Mouse (Mus musculus): ENCODE results near the gene Dmrtc1a. TPM values are rescaled to one million over a fixed set of nuclear protein-coding genes. Genes with fewer than 3 reads are reported as not detected.
A peak's percentile ranks its signal among the peaks of the same experiment; 100 is the strongest.
"Not testable (repeated sequence)": the region's sequence is repeated elsewhere in the genome, so short reads cannot be mapped to it uniquely, and the experiment has no call there.

The Dmrtc1a gene
- polyA plus RNA-seq (2014; fragmentation: Nextera tagmentation; extraction: Ambion mirVana) = 0.30 and 0.39 TPM in 2 replicates

DNA sequence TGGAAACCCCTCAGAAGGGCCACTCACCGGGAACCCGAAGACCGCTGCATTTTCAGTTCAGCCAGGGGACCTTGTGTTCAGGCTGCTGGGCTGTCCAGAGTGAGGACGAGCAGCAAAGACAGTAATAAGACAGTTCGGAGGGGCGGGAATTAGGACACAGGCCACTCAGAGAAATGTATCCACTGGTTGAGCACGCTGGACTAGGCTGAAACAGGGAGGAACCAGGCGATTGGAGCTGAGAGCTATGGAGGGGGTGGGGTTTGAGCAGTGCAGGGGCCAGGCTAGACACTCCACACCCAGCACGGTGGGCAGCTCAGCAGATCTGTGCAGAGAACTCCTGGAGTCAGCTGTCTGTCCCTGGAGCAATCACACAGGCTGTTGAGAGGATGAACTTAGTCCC, at the start of gene Dmrtc1a, which contains the start of gene 1700011M02Rik:
TSS of gene Dmrtc1a (minus strand) at position 101 of the 400 bp plus-strand sequence.
TSS of gene 1700011M02Rik (plus strand) at position 319 of the 400 bp plus-strand sequence.
- WGBS (ENCODE audit: insufficient replicate concordance) = 81% methylated on average over 5 of the region's 9 CpGs
- not testable (repeated sequence) for H3K4me2 ChIP-seq; H3K9me3 ChIP-seq (replicated peaks; ENCODE audit: control insufficient read depth, low read length); H3K27me3 ChIP-seq (ENCODE audit: control insufficient read depth, insufficient read depth, low read length); ATAC-seq (replicated peaks; ENCODE audit: insufficient number of reproducible peaks, low FRiP score, low TSS enrichment); H3K9ac ChIP-seq (ENCODE audit: low read depth, low read length); H3K36me3 ChIP-seq (ENCODE audit: control insufficient read depth, insufficient read depth, low read length); H3K4me1 ChIP-seq (ENCODE audit: control insufficient read depth, insufficient read depth, low read length); H3K4me3 ChIP-seq (ENCODE audit: low read depth, low read length); H3K27ac ChIP-seq (ENCODE audit: low read depth, low read length)

DNA sequence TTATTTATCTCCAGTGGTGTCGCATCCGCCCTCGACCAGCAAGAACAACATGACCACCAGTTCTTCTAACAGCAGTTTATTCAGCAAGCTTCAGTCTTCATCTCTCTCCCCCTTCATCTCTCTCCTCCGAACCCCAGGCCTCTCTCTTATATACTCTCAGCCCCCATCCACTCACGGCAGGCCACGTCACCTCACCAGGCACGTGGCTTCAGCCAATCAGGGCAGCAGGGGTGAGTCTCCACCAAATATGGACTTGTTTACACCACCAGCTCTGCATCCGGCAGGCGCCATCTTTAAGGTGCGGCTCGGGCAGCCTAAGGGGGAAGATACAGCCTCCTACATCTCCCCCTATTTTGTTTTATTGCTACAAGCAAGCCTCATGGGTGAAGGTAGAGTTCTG, 41.6 kb upstream of the Dmrtc1a start:
- 87% methylated on average over 11 of the region's 11 CpGs for WGBS (ENCODE audit: insufficient replicate concordance)
- H3K27ac ChIP-seq (ENCODE audit: low read depth, low read length); H3K4me2 ChIP-seq; H3K9me3 ChIP-seq (replicated peaks; ENCODE audit: control insufficient read depth, low read length); H3K4me1 ChIP-seq (ENCODE audit: control insufficient read depth, insufficient read depth, low read length); H3K27me3 ChIP-seq (ENCODE audit: control insufficient read depth, insufficient read depth, low read length); H3K4me3 ChIP-seq (ENCODE audit: low read depth, low read length); H3K9ac ChIP-seq (ENCODE audit: low read depth, low read length); H3K36me3 ChIP-seq (ENCODE audit: control insufficient read depth, insufficient read depth, low read length); ATAC-seq (replicated peaks; ENCODE audit: insufficient number of reproducible peaks, low FRiP score, low TSS enrichment): not testable (repeated sequence)

DNA sequence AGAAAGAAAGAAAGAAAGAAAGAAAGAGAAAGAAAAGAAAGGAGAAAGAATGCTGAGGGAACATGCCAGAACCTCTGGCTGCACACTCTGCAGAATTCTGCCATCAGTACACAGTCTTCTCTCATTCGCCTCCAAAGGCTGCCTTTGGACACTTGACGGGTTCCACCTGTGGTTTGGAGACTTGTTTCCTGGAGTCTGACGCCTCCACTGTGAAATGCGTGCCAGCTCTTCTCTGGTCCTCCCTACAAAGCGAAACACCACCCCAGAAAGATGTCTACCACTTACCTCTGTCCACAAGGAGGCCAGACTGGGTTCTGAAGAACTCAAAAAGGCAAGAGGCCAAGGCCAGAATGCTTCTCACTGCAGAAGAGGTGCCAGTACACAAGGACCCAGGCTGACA, 28.3 kb upstream of the Dmrtc1a start:
- no peak overlapping the region for H3K27ac ChIP-seq (ENCODE audit: low read depth, low read length)
- 59% methylated on average over 5 of the region's 5 CpGs for WGBS (ENCODE audit: insufficient replicate concordance)
- no peaks in the 10 kb centered on the region for H3K36me3 ChIP-seq (ENCODE audit: control insufficient read depth, insufficient read depth, low read length)
- H3K27me3 ChIP-seq (ENCODE audit: control insufficient read depth, insufficient read depth, low read length) = peaks cover 17% of the 10 kb centered on the region
- no peak for ATAC-seq (replicated peaks; ENCODE audit: insufficient number of reproducible peaks, low FRiP score, low TSS enrichment)
- no peaks in the 10 kb centered on the region for H3K9me3 ChIP-seq (replicated peaks; ENCODE audit: control insufficient read depth, low read length)
- H3K4me1 ChIP-seq (ENCODE audit: control insufficient read depth, insufficient read depth, low read length) = no peaks in the 10 kb centered on the region
- H3K4me2 ChIP-seq = no peak overlapping the region
- no peak overlapping the region for H3K9ac ChIP-seq (ENCODE audit: low read depth, low read length)
- no peak overlapping the region for H3K4me3 ChIP-seq (ENCODE audit: low read depth, low read length)

DNA sequence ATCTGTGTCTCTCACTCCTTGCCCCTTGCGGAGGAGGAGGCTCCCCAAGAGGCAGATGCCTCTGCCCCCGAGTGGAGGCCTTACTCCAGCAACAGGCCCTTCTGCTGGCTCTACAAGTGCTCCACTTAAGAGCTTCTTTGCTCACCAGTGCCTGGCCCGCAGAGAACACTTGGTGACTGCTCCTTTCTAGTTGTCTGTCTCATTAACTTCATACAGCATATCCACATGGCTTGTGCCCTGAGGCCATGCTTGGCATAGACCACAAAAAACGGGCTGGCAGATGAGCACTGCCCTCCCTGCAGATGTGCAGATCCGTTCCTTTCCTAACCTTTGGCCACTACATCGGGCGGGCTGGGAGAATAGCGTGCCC, 25.9 kb upstream of the Dmrtc1a start:
- Histone ChIP-seq H3K4me3 (ENCODE audit: low read depth, low read length) (peak overlapping the region; percentile 53; the same call in 1 of the 2 replicates), H3K4me2 (peak overlapping the region; percentile 82), H3K36me3 (ENCODE audit: control insufficient read depth, insufficient read depth, low read length) (no peaks in the 10 kb centered on the region), H3K27ac (ENCODE audit: low read depth, low read length) (no peak overlapping the region), H3K9ac (ENCODE audit: low read depth, low read length) (no peak overlapping the region), H3K4me1 (ENCODE audit: control insufficient read depth, insufficient read depth, low read length) (no peaks in the 10 kb centered on the region), H3K27me3 (ENCODE audit: control insufficient read depth, insufficient read depth, low read length) (peaks cover 17% of the 10 kb centered on the region), H3K9me3 (replicated peaks; ENCODE audit: control insufficient read depth, low read length) (no peaks in the 10 kb centered on the region)
- WGBS (ENCODE audit: insufficient replicate concordance) = 58% methylated on average over 8 of the region's 8 CpGs
- ATAC-seq (replicated peaks; ENCODE audit: insufficient number of reproducible peaks, low FRiP score, low TSS enrichment) = no peak

DNA sequence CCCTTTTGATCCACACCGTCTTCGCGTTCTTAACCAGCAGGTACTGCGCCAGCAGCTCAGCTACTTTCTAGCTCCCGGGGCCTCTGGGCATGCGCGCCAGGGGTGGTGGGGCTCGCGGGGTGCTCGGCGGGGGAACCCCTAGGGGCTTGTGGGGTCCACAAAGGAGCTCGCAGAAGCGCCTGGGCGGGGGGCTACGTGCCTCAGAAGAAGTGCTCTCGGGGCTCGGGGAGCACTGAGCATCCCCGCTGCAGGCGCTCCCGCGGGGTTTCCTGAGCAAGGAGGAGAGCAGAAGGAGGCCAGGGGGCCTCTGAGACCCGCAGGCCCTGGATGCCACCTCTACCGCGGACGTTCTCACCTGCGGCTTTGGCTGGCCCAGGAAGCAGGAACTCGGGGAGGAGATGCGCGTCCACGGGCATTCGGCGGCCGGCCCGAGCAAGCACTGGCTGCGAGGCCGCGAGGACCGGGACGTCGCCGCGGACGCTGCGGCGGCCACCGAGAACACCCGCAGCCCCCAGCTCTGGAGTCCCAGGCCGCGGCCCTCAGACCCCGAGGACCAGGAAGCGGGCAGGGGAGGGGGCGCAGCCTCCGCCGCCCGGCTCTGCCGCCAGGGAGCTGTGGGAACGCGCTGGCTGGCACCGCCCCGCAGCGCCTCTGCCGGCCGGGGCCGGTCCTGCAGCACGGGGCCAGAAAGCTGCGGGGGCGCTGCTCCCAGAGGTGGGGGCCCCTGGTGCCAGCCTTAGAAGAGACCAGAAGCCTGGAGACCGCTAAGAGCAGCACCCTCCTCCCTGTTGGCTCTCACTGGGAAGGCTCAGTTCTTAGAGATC, 25.3 kb upstream of the Dmrtc1a start:
- 27% methylated on average over 38 of the region's 68 CpGs for WGBS (ENCODE audit: insufficient replicate concordance)
- Histone ChIP-seq H3K4me2 (peak overlapping the region; percentile 82), H3K36me3 (ENCODE audit: control insufficient read depth, insufficient read depth, low read length) (no peaks in the 10 kb centered on the region), H3K4me1 (ENCODE audit: control insufficient read depth, insufficient read depth, low read length) (no peaks in the 10 kb centered on the region), H3K9ac (ENCODE audit: low read depth, low read length) (peak overlapping the region; percentile 56; the same call in 1 of the 2 replicates), H3K27me3 (ENCODE audit: control insufficient read depth, insufficient read depth, low read length) (peaks cover 18% of the 10 kb centered on the region), H3K4me3 (ENCODE audit: low read depth, low read length) (peak overlapping the region; percentile 53), H3K27ac (ENCODE audit: low read depth, low read length) (no peak overlapping the region), H3K9me3 (replicated peaks; ENCODE audit: control insufficient read depth, low read length) (no peaks in the 10 kb centered on the region)
- no peak for ATAC-seq (replicated peaks; ENCODE audit: insufficient number of reproducible peaks, low FRiP score, low TSS enrichment)

DNA sequence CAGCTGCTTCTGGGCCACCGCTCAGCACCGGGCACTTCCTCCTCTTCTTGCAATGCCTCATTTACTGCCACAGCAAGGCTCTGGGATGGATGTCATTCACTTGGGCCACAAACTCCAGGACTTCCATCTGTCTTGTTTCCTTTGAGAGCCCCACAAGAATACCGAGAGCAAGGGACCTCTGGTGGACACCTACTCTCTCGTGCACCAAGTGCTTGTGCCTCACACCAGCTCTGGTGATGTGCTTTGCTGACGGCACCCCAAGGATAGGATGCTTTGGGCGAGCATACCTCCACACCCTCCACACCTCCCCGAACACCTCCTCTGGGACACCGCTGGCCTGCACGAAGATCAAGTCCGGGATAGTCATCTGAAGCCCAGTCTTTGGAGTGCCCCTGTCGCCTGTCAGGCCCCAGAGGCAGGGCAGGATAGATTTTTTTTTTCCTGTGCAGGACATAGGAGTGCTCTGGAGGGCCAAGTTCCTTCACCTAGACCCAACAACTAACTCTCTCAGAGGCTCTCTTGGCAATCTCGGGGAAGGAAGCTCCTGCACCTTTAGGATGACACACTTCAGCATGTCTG, 24.6 kb upstream of the Dmrtc1a start:
- no peak overlapping the region for H3K9ac ChIP-seq (ENCODE audit: low read depth, low read length)
- no peak for ATAC-seq (replicated peaks; ENCODE audit: insufficient number of reproducible peaks, low FRiP score, low TSS enrichment)
- no peaks in the 10 kb centered on the region for H3K4me1 ChIP-seq (ENCODE audit: control insufficient read depth, insufficient read depth, low read length)
- no peak overlapping the region for H3K27ac ChIP-seq (ENCODE audit: low read depth, low read length)
- no peaks in the 10 kb centered on the region for H3K36me3 ChIP-seq (ENCODE audit: control insufficient read depth, insufficient read depth, low read length)
- WGBS (ENCODE audit: insufficient replicate concordance) = 49% methylated on average over 12 of the region's 12 CpGs
- H3K4me3 ChIP-seq (ENCODE audit: low read depth, low read length) = peak overlapping the region; percentile 53
- peaks cover 20% of the 10 kb centered on the region for H3K27me3 ChIP-seq (ENCODE audit: control insufficient read depth, insufficient read depth, low read length)
- H3K4me2 ChIP-seq = peak overlapping the region; percentile 82
- H3K9me3 ChIP-seq (replicated peaks; ENCODE audit: control insufficient read depth, low read length) = no peaks in the 10 kb centered on the region

DNA sequence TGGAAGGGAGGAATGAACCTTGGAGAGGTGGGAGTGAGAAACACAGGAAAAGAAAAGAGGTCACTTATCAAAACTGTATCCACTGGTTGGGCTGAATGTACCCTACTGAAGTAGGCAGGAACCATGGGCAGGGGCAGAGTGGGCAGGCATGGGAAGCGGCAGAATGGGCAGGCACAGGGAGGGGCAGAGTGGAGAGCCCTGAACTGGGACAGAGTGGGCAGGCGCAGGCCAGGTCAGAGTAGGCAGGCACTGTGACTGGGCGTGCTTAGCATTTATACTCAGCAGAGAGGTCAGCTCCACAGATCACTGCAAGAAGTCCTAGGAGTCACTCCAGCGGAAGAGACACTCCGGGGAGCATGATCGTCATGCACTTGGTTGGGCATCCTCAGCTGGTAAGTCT, 19.6 kb upstream of the Dmrtc1a start, which contains the start of gene 1700018G05Rik:
TSS of gene 1700018G05Rik (plus strand) at position 301 of the 400 bp plus-strand sequence.
- H3K27me3 ChIP-seq (ENCODE audit: control insufficient read depth, insufficient read depth, low read length); H3K9ac ChIP-seq (ENCODE audit: low read depth, low read length); H3K4me3 ChIP-seq (ENCODE audit: low read depth, low read length); H3K36me3 ChIP-seq (ENCODE audit: control insufficient read depth, insufficient read depth, low read length); H3K4me2 ChIP-seq; H3K9me3 ChIP-seq (replicated peaks; ENCODE audit: control insufficient read depth, low read length); H3K27ac ChIP-seq (ENCODE audit: low read depth, low read length); ATAC-seq (replicated peaks; ENCODE audit: insufficient number of reproducible peaks, low FRiP score, low TSS enrichment); H3K4me1 ChIP-seq (ENCODE audit: control insufficient read depth, insufficient read depth, low read length): not testable (repeated sequence)
- WGBS (ENCODE audit: insufficient replicate concordance) = 90% methylated on average over 6 of the region's 6 CpGs

DNA sequence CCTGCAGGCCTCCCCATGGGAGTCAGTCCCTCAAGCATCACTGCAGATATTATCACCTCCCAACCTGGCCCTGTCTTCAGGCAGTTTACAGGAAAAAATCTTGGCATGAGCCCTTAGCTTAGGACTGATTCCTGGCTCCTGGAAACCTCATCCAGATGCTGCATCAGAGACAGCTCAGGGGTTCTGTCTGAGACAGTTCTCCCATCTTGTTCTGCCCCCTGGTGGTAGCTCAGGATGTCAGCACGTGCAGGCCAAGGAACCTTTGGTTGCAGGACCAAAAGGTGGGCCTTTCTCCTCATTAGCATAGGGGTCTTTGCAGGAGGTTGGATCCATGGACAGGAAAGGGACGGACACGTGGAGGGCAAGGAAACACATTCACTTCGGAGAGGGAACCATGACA, 18.2 kb upstream of the Dmrtc1a start:
- ATAC-seq (replicated peaks; ENCODE audit: insufficient number of reproducible peaks, low FRiP score, low TSS enrichment); H3K27me3 ChIP-seq (ENCODE audit: control insufficient read depth, insufficient read depth, low read length): not testable (repeated sequence)
- 7% methylated on average over 4 of the region's 4 CpGs for WGBS (ENCODE audit: insufficient replicate concordance)

More for the DNA sequence above, 18.2 kb upstream of the Dmrtc1a start:
- not testable (repeated sequence) for H3K4me3 ChIP-seq (ENCODE audit: low read depth, low read length); H3K4me1 ChIP-seq (ENCODE audit: control insufficient read depth, insufficient read depth, low read length); H3K4me2 ChIP-seq; H3K9me3 ChIP-seq (replicated peaks; ENCODE audit: control insufficient read depth, low read length); H3K36me3 ChIP-seq (ENCODE audit: control insufficient read depth, insufficient read depth, low read length); H3K9ac ChIP-seq (ENCODE audit: low read depth, low read length); H3K27ac ChIP-seq (ENCODE audit: low read depth, low read length)
